Mouse (Mus musculus) heart, embryonic 16.5 days (tissue): ENCODE measurements around the gene Selenos. TPM values are rescaled to one million over a fixed set of nuclear protein-coding genes. Genes with fewer than 3 reads are reported as not detected.

ENCODE experiments used
- ATAC-seq: fragments of 200-750 bp; cut with Nextera tagmentation; replicated peaks from 2 replicates; pipeline ENCODE4 v1.8.0; 2017; ENCODE audit warnings: moderate number of reproducible peaks; ENCODE audit not compliant: insufficient read depth, low FRiP score; ENCODE audit errors: extremely low read depth
- H3K27ac ChIP-seq: fragments of 300-500 bp; sonication (generic); 2 replicates; pipeline ENCODE4 v1.5.1; 2014; ENCODE audit warnings: mild to moderate bottlenecking, low read length, control low read depth, moderate library complexity
- H3K27me3 ChIP-seq: fragments of 300-500 bp; sonication (generic); 2 replicates; pipeline ENCODE4 v1.6.1; 2014; ENCODE audit warnings: low read length, mixed read lengths; ENCODE audit not compliant: control insufficient read depth, insufficient read depth
- H3K36me3 ChIP-seq: fragments of 300-500 bp; sonication (generic); 2 replicates; pipeline ENCODE4 v1.6.1; 2014; ENCODE audit not compliant: control insufficient read depth, insufficient read depth
- H3K4me1 ChIP-seq: fragments of 300-500 bp; sonication (generic); 2 replicates; pipeline ENCODE4 v1.6.1; 2014; ENCODE audit warnings: low read length, mixed read lengths; ENCODE audit not compliant: control insufficient read depth, insufficient read depth
- H3K4me2 ChIP-seq: fragments of 300-500 bp; sonication (generic); 2 replicates; pipeline ENCODE4 v1.6.1; 2014; ENCODE audit warnings: low read depth, mild to moderate bottlenecking, control low read depth, low read length
- H3K4me3 ChIP-seq: fragments of 300-500 bp; sonication (generic); 2 replicates; pipeline ENCODE4 v1.5.1; 2014; ENCODE audit warnings: mild to moderate bottlenecking, control low read depth, low read length
- H3K9ac ChIP-seq: fragments of 300-500 bp; sonication (generic); 2 replicates; pipeline ENCODE4 v1.6.1; 2014; ENCODE audit warnings: low read length, control low read depth
- H3K9me3 ChIP-seq: fragments of 300-500 bp; sonication (generic); replicated peaks from 2 replicates; pipeline ENCODE4 v1.6.1; 2016; ENCODE audit warnings: low read length; ENCODE audit not compliant: control insufficient read depth
- WGBS: fragments of 180-500 bp; shearing (Covaris S2); extraction: QIAGEN DNeasy Blood & Tissue Kit; methylation state at CpG from one replicate; pipeline ENCODE4 v1.1.7; 2014; 5-methylcytosine and 5-hydroxymethylcytosine counted together
- polyA plus RNA-seq: library from polyadenylated mRNA; unstranded; fragments of >200 nt; fragmentation: Nextera tagmentation; extraction: Ambion mirVana; gene quantifications from 2 replicates; pipeline ENCODE4 v1.2.1, GENCODE M21; 2015

Selenos gene
- polyA plus RNA-seq, result 67.0 and 75.8 TPM in 2 replicates

DNA sequence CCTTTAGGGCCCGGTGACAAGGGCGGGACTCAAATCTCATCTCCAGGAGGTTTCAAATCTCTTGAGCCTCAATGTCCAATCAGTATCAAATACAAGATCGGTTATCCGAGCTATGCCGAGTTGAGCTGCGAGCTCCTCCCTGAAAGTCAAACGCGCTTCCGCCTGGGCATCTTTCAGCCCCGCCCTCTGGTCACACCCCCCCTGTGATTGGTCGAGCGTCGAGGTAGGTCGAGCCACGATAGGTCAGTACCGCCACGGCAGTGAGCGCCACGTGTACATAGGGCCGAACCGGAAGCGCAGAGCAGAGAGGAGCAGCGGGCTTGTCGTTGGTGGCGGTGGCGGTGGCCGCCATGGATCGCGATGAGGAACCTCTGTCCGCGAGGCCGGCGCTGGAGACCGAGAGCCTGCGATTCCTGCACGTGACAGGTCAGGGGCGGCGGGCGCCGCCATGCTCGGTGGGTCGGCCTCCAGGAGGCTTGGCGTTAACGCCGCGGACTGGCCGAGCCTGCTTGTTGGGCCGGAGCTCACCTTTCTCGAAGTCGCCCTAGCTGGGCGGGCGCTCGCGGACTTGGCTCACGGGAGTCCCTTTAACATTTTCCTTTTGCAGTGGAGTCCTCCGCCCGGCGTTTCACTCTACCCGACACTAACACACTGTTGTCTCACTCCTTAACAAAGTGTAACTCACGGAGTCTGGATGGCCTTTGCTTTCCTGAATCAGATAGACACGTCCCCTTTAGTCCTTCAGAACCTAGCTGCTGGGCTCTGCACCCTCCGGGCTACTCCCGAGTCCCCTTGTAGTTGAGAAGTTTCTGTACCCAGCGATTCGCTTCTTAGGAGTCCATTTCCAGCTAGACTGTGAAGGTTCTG lies at the start of gene Selenos:
Gene Selenos, plus strand, starts transcription at position 286 of the 867 bp plus-strand sequence.
- H3K36me3 ChIP-seq, result peaks cover 38% of the 10 kb centered on the region
- H3K4me1 ChIP-seq, result peaks cover 12% of the 10 kb centered on the region
- no peaks in the 10 kb centered on the region for H3K27me3 ChIP-seq
- H3K9ac ChIP-seq, result peak within 1 kb of the TSS; percentile 90
- peak within 1 kb of the TSS; percentile 89 for H3K4me2 ChIP-seq
- no peaks in the 10 kb centered on the region for H3K9me3 ChIP-seq
- peak within 1 kb of the TSS; percentile 87 for H3K4me3 ChIP-seq
- ATAC-seq, result peak; percentile 100
- under 1% methylated on average over 65 of the region's 65 CpGs for WGBS
- H3K27ac ChIP-seq, result peak within 1 kb of the TSS; percentile 82

DNA sequence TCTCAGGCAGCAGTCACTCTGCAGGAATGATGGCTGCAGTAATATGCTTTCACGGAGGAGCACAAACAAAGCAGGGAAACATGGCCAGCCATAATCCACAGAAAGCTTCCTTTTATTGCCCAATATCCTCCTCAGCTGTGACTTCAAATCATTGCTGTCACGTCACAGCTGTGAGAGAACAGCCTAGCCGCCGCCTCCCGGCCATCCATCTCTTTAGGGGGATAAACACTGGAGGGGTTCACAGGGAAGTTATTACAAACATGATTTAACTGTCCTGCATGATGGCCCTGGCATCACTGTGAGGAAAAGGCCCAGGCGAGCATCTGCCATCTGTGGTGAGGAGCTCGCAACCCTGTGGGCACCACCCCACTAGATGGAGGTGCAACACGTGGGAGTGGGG lies 42.6 kb upstream of the Selenos start:
- 69% methylated on average over 8 of the region's 8 CpGs for WGBS
- no peak for ATAC-seq

GRCm38 (mm10) chr7:66038261-66038660 lies 41.2 kb upstream of the Selenos start:
- H3K4me1 ChIP-seq, result 0 out of 2 replicates have a peak, but pooled peaks cover 3% of the 10 kb centered on the region
- no peaks in the 10 kb centered on the region; the same call in 1 of the 2 replicates for H3K27me3 ChIP-seq
- ATAC-seq, result no peak
- H3K9me3 ChIP-seq, result no peaks in the 10 kb centered on the region
- H3K4me3 ChIP-seq, result no peak overlapping the region
- no peak overlapping the region for H3K4me2 ChIP-seq
- H3K27ac ChIP-seq, result no peak overlapping the region
- no peaks in the 10 kb centered on the region for H3K36me3 ChIP-seq
- no peak overlapping the region for H3K9ac ChIP-seq
- WGBS, result 61% methylated on average over 3 of the region's 3 CpGs

More for the DNA sequence above, 42.6 kb upstream of the Selenos start:
- no peaks in the 10 kb centered on the region; the same call in 1 of the 2 replicates for H3K27me3 ChIP-seq
- H3K9me3 ChIP-seq, result no peaks in the 10 kb centered on the region
- 0 out of 2 replicates have a peak, but pooled peaks cover 3% of the 10 kb centered on the region for H3K4me1 ChIP-seq
- no peak overlapping the region for H3K27ac ChIP-seq
- no peak overlapping the region for H3K4me3 ChIP-seq
- no peak overlapping the region for H3K4me2 ChIP-seq
- no peaks in the 10 kb centered on the region for H3K36me3 ChIP-seq
- H3K9ac ChIP-seq, result no peak overlapping the region

GRCm38 (mm10) chr7:66038730-66039129 lies 40.7 kb upstream of the Selenos start:
- H3K9ac ChIP-seq, result no peak overlapping the region
- no peak for ATAC-seq
- 0 out of 2 replicates have a peak, but pooled peaks cover 3% of the 10 kb centered on the region for H3K4me1 ChIP-seq
- 81% methylated on average over 11 of the region's 11 CpGs for WGBS
- no peak overlapping the region for H3K4me2 ChIP-seq
- H3K27ac ChIP-seq, result no peak overlapping the region
- no peaks in the 10 kb centered on the region; the same call in 1 of the 2 replicates for H3K27me3 ChIP-seq
- H3K4me3 ChIP-seq, result no peak overlapping the region
- H3K36me3 ChIP-seq, result no peaks in the 10 kb centered on the region
- H3K9me3 ChIP-seq, result no peaks in the 10 kb centered on the region

- Histone ChIP-seq H3K36me3 (no peaks in the 10 kb centered on the region), H3K9ac (no peak overlapping the region), H3K27ac (no peak overlapping the region), H3K9me3 (no peaks in the 10 kb centered on the region), H3K27me3 (peaks cover 4% of the 10 kb centered on the region; the same call in 1 of the 2 replicates), H3K4me1 (0 out of 2 replicates have a peak, but pooled peaks cover 3% of the 10 kb centered on the region), H3K4me3 (no peak overlapping the region), H3K4me2 (no peak overlapping the region)
- 66% methylated on average over 18 of the region's 18 CpGs for WGBS
- ATAC-seq, result no peak
Measured at GRCm38 (mm10) chr7:66040026-66040814, 39.2 kb upstream of the Selenos start.

GRCm38 (mm10) chr7:66043552-66044459 lies 35.6 kb upstream of the Selenos start, which contains the start of gene Gm45213:
Gene Gm45213 (plus strand): TSS chr7:66043602.
- H3K4me3 ChIP-seq, result no peak within 1 kb of the TSS
- no peaks in the 10 kb centered on the region for H3K9me3 ChIP-seq
- no peak for ATAC-seq
- H3K4me2 ChIP-seq, result no peak within 1 kb of the TSS
- H3K36me3 ChIP-seq, result no peaks in the 10 kb centered on the region
- H3K27me3 ChIP-seq, result peaks cover 7% of the 10 kb centered on the region; the same call in 1 of the 2 replicates
- no peak within 1 kb of the TSS for H3K27ac ChIP-seq
- H3K4me1 ChIP-seq, result no peaks in the 10 kb centered on the region
- no peak within 1 kb of the TSS for H3K9ac ChIP-seq
- WGBS, result 75% methylated on average over 10 of the region's 10 CpGs

DNA sequence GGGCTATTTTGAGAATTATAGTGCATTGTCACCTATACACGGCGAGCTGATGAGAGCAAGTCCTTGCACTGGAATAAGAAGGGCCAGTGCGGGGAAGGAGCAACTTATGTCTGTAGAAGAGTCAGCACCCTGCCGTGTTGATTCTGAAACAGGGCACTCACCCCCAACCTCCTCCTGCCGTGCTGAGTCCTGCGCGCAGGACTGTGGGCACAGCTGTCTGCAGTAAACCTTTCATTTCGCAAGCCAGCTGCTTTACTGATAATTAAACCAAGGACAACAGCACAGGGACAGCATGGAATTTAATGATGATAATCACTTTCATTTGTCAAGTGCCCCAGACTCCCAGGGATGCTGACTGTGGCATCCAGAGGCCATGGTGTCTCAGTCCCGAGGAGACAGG lies 34.8 kb upstream of the Selenos start:
- no peaks in the 10 kb centered on the region for H3K36me3 ChIP-seq
- H3K4me1 ChIP-seq, result no peaks in the 10 kb centered on the region
- H3K4me2 ChIP-seq, result no peak overlapping the region
- WGBS, result 55% methylated on average over 9 of the region's 9 CpGs
- H3K27me3 ChIP-seq, result peaks cover 7% of the 10 kb centered on the region; the same call in 1 of the 2 replicates
- no peak overlapping the region for H3K9ac ChIP-seq
- no peak for ATAC-seq
- no peak overlapping the region for H3K27ac ChIP-seq
- no peak overlapping the region for H3K4me3 ChIP-seq
- no peaks in the 10 kb centered on the region for H3K9me3 ChIP-seq
